Mouse (Mus musculus): ENCODE measurements at regions not wholly inside any gene's neighbourhood (a gene's known extent, or its start where the extent isn't known, plus 50 kb on each side); places are given as distances from the start of the nearest gene placed in this dataset.
A peak's percentile ranks its signal among the peaks of the same experiment; 100 is the strongest.

DNA sequence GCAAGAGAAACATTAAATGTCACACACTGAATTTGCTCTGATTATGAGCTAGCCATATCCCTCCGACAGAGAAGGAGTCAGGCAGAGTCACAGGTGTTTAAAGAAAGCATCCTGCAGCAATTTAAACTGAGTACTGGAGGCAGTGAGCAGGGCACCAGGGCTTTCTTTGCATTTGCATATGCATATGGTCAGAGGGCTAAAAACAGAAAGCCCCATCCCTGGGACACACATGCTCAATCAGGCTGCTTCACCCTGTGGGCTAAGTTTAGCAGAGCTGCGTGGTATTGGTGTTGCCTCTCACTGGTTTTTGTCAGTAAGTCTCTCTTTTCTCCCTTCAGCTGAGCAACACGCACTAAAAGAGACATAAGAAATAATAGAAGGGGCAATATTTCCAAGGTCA, 289.9 kb upstream of the Rps6ka3 start:
- no peaks in the 10 kb centered on the region for H3K9me3 ChIP-seq (ENCODE audit: low read length)
- no peaks in the 10 kb centered on the region for H3K4me1 ChIP-seq (ENCODE audit: insufficient read depth, low read depth, low read length)

DNA sequence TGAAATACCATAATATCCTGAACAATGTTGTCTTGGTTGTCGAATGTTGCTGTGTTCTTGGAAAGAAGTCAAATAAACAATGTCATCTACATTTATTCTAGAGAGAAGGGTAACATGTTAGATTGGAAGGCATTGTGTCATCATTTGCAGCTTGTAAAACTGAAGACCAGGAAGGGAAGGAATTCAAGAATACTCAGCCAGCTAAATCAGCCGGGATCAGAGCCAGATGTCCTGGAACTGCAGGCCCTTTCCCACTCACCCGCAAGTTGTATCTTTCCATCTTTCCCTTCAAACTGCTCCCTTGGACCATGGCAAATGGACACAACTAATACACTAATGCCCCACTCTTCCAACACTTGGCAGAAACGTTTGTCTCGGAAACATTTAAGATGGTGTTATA, 288.7 kb upstream of the Rps6ka3 start:
- Histone ChIP-seq H3K4me1 (ENCODE audit: insufficient read depth, low read depth, low read length) (no peaks in the 10 kb centered on the region), H3K9ac (replicated peaks; ENCODE audit: low read depth) (no peak overlapping the region), H3K27ac (ENCODE audit: low read length) (no peak overlapping the region), H3K27me3 (replicated peaks; ENCODE audit: insufficient read depth, low read length) (0 out of 2 replicates have a peak, but pooled peaks cover 5% of the 10 kb centered on the region), H3K4me2 (replicated peaks; ENCODE audit: low read depth, low read length) (0 out of 2 replicates have a peak overlapping the region, but pooled peaks have one; percentile 37), H3K9me3 (ENCODE audit: low read length) (no peaks in the 10 kb centered on the region), H3K4me3 (ENCODE audit: low read depth, low read length) (no peak overlapping the region), H3K36me3 (ENCODE audit: insufficient read depth, low read length) (no peaks in the 10 kb centered on the region)
- DNase-seq (ENCODE audit: low spot score) (no peak), ATAC-seq (no peak)
- WGBS: 44% methylated on average over 5 of the region's 5 CpGs
- TF ChIP-seq CTCF (IDR thresholded peaks at IDR 0.05) (no peak), EP300 (IDR thresholded peaks at IDR 0.05) (no peak)

More for the DNA sequence above, 289.9 kb upstream of the Rps6ka3 start:
- DNase-seq (ENCODE audit: low spot score) (no peak), ATAC-seq (no peak)
- WGBS: 64% methylated on average over 3 of the region's 3 CpGs
- no peak overlapping the region for H3K9ac ChIP-seq (replicated peaks; ENCODE audit: low read depth)
- H3K36me3 ChIP-seq (ENCODE audit: insufficient read depth, low read length): no peaks in the 10 kb centered on the region
- H3K4me3 ChIP-seq (ENCODE audit: low read depth, low read length): no peak overlapping the region
- H3K4me2 ChIP-seq (replicated peaks; ENCODE audit: low read depth, low read length): no peak overlapping the region
- TF ChIP-seq CTCF (IDR thresholded peaks at IDR 0.05): no peak
- no peak for TF ChIP-seq EP300 (IDR thresholded peaks at IDR 0.05)
- no peak overlapping the region for H3K27ac ChIP-seq (ENCODE audit: low read length)
- H3K27me3 ChIP-seq (replicated peaks; ENCODE audit: insufficient read depth, low read length): 0 out of 2 replicates have a peak, but pooled peaks cover 5% of the 10 kb centered on the region

DNA sequence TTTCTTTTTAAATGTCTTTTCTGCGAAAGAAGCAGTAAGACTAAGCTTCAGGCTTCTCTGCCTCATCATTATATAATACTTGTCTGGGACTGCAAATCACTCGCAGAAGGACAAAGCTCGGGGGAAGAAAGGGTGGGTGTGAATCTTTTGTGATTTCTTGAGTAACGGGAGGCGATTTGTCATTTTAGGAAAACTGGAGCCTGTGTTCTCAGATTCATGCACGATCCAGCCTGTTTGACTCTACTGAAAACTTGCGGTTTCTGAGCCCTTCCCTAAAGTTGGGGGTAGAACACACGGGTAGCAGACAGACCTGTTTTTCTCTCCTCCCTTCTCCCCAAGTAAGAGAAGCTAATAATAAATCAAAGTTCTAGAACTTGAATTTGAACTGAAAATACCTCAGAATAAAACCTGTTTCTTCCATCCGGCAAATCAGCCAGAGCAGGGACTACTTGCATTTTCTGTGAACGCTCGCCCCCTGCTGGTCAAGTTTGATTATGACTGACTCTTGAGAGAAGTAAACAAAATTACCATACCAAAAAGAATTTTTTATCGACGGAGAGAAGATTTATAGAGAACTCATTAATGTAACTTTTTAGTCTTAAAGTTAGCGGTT, 288.2 kb upstream of the Rps6ka3 start:
- no peaks in the 10 kb centered on the region for H3K4me1 ChIP-seq (ENCODE audit: insufficient read depth, low read depth, low read length)
- peak overlapping the region; percentile 37 for H3K4me2 ChIP-seq (replicated peaks; ENCODE audit: low read depth, low read length)
- H3K4me3 ChIP-seq (ENCODE audit: low read depth, low read length): no peak overlapping the region
- TF ChIP-seq EP300 (IDR thresholded peaks at IDR 0.05) (no peak), CTCF (IDR thresholded peaks at IDR 0.05) (peak; percentile 64)
- no peaks in the 10 kb centered on the region for H3K36me3 ChIP-seq (ENCODE audit: insufficient read depth, low read length)
- 0 out of 2 replicates have a peak, but pooled peaks cover 5% of the 10 kb centered on the region for H3K27me3 ChIP-seq (replicated peaks; ENCODE audit: insufficient read depth, low read length)
- ATAC-seq: no peak
- DNase-seq (ENCODE audit: low spot score): peak; percentile 46
- H3K9me3 ChIP-seq (ENCODE audit: low read length): no peaks in the 10 kb centered on the region
- H3K27ac ChIP-seq (ENCODE audit: low read length): no peak overlapping the region
- 29% methylated on average over 14 of the region's 14 CpGs for WGBS
- no peak overlapping the region for H3K9ac ChIP-seq (replicated peaks; ENCODE audit: low read depth)

DNA sequence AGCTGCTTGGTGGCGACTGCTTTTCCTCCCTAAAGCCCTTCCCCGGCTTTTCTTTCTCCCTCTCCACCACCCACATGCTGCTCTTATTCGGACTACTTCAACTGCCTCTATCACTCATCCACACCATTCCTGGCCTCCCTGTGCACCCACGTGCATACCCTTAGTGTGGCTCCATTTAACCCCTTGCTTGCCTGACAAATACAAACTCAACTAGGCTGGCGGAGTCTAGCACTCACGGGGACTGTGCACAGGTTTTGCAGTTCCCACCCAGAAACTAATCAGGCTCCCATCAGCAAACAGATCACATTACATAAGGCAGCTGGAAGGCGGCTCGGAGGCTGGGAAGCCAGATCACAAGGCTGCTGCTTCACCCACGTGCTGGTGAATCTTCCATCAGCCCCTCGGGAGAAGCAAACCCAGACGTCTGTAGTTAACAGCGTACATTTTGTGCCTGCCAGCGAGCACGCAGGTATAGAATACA, 287.0 kb upstream of the Rps6ka3 start:
- 0 out of 2 replicates have a peak, but pooled peaks cover 5% of the 10 kb centered on the region for H3K27me3 ChIP-seq (replicated peaks; ENCODE audit: insufficient read depth, low read length)
- ATAC-seq (no peak), DNase-seq (ENCODE audit: low spot score) (no peak)
- no peak for TF ChIP-seq CTCF (IDR thresholded peaks at IDR 0.05)
- no peak for TF ChIP-seq EP300 (IDR thresholded peaks at IDR 0.05)
- H3K9me3 ChIP-seq (ENCODE audit: low read length): no peaks in the 10 kb centered on the region
- H3K36me3 ChIP-seq (ENCODE audit: insufficient read depth, low read length): no peaks in the 10 kb centered on the region
- H3K27ac ChIP-seq (ENCODE audit: low read length): no peak overlapping the region
- WGBS: 13% methylated on average over 14 of the region's 14 CpGs
- no peaks in the 10 kb centered on the region for H3K4me1 ChIP-seq (ENCODE audit: insufficient read depth, low read depth, low read length)
- no peak overlapping the region for H3K4me3 ChIP-seq (ENCODE audit: low read depth, low read length)
- no peak overlapping the region for H3K9ac ChIP-seq (replicated peaks; ENCODE audit: low read depth)
- H3K4me2 ChIP-seq (replicated peaks; ENCODE audit: low read depth, low read length): no peak overlapping the region

DNA sequence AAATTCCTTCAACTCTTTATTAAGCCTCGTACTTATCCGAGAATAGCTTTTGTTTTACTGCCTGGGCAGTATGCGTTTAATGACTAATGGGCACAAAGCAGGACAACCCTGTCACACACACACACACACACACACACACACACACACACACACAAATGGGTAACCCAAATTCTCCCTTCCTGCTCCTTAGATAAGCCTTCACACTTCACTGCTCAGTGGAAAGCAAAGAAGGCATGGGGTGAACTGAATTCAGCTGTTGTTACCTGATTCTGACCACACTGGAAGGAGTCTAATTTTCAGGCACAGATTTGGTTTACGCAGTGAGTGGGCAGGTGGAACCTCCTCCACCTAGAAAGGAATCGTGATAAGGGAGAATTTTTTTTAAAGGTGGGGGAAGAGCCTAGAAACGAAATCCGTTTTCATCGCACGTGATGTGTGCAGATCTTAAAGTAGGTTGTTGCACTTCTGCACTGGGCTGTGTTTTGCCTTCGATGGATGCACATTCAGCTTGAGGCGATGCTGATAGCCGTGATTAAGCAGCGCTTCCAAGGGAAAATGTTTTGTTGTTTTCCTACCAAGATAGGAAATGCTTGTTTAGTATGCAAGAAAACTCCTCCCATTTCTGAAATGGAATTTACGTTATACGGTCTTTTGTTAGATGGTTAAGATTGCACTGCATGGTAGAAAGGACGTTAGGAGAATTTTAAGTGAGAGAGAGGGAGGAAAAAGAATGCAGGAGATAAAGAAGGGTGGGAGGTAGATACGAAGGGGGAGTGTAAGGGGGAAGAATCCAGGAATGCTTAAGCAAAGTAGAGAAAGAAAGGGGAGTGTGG, 286.2 kb upstream of the Rps6ka3 start:
- no peak overlapping the region for H3K9ac ChIP-seq (replicated peaks; ENCODE audit: low read depth)
- H3K27me3 ChIP-seq (replicated peaks; ENCODE audit: insufficient read depth, low read length): 0 out of 2 replicates have a peak, but pooled peaks cover 5% of the 10 kb centered on the region
- no peaks in the 10 kb centered on the region for H3K4me1 ChIP-seq (ENCODE audit: insufficient read depth, low read depth, low read length)
- no peak for DNase-seq (ENCODE audit: low spot score)
- no peak overlapping the region for H3K4me2 ChIP-seq (replicated peaks; ENCODE audit: low read depth, low read length)
- no peak for ATAC-seq
- WGBS: 26% methylated on average over 17 of the region's 17 CpGs
- TF ChIP-seq CTCF (IDR thresholded peaks at IDR 0.05) (no peak), EP300 (IDR thresholded peaks at IDR 0.05) (no peak)
- H3K36me3 ChIP-seq (ENCODE audit: insufficient read depth, low read length): no peaks in the 10 kb centered on the region
- H3K4me3 ChIP-seq (ENCODE audit: low read depth, low read length): no peak overlapping the region
- no peaks in the 10 kb centered on the region for H3K9me3 ChIP-seq (ENCODE audit: low read length)
- no peak overlapping the region for H3K27ac ChIP-seq (ENCODE audit: low read length)

Data from lung, postnatal 0 days (tissue).